Mouse (Mus musculus): ENCODE data around the gene Casq2. TPM values are rescaled to one million over a fixed set of nuclear protein-coding genes. Genes with fewer than 3 reads are reported as not detected.

The Casq2 gene
- polyA plus RNA-seq, 1 experiment from 2014 or later = 0.17 TPM

- ChIA-PET CTCF (interaction anchor here (1.0 kb wide), 1 partner anchor 11 kb away, joined by 4 read pairs; no protein-coding TSS in a partner anchor), POLR2A (interaction anchor here (0.6 kb wide), 1 partner anchor 226 kb away, joined by 3 read pairs; no protein-coding TSS in a partner anchor)
- no peak for ATAC-seq
Measured at GRCm38 (mm10) chr3:102128242-102128641, 42.0 kb downstream of the Casq2 start.

GRCm38 (mm10) chr3:102130478-102130877 lies 44.3 kb downstream of the Casq2 start:
- DNase-seq (ENCODE audit: low read depth, low spot score) = no peak
- no peaks in the 10 kb centered on the region for H3K27me3 ChIP-seq
- no peak for ATAC-seq
- TF ChIP-seq CTCF (IDR thresholded peaks at IDR 0.05) = no peak
- in situ Hi-C loops (cut with MboI; ENCODE audit: low pct_unique_long_range_greater_than_20kb) = no loop called here
- POLR2A ChIA-PET = interaction anchor here (0.6 kb wide), 1 partner anchor 22 kb away, joined by 3 read pairs; no protein-coding TSS in a partner anchor
- CTCF ChIA-PET = interaction anchor here (1.2 to 2.1 kb wide), 3 partner anchors 13 to 21 kb away, joined by 3 to 7 read pairs (median 3); no protein-coding TSS in a partner anchor

More at GRCm38 (mm10) chr3:102128242-102128641, 42.0 kb downstream of the Casq2 start:
- TF ChIP-seq CTCF (IDR thresholded peaks at IDR 0.05) = no peak
- no peaks in the 10 kb centered on the region for H3K27me3 ChIP-seq
- in situ Hi-C loops (cut with MboI; ENCODE audit: low pct_unique_long_range_greater_than_20kb) = no loop called here
- no peak for DNase-seq (ENCODE audit: low read depth, low spot score)

DNA sequence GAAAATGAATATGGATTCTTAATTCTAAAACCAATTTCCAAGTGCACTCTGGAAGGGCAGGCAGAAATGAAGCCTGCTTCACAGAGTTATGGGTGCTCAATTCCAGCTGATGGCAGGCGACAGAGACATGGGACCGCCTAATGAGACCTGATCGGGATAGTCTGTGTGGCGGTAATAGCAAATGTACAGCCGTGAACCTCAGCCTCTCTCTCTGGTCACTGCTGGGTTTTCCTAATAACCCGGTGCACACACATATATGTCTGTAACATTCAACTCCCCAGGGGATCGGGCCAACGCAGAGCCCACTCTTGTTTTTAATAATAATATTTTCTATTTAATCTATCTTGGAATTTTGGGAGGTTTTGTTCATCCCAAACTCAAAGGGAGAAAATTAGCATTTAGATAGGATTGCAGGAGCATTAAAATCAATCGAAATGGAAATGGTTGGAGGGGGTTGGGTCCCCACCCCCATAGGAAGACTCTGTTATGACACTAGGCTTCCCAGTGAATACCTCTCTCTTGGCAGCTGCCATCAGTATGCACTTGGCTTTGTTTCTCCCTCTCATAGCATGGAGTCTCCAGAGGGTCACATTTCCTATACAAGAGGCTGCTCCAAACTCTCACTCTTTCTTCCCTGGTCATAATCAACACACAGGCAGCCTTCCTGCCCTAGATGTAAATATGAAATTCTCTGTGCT lies 45.6 kb downstream of the Casq2 start:
- ChIA-PET CTCF (no interaction called here), POLR2A (interaction anchor here (0.9 kb wide), 1 partner anchor 14 kb away, joined by 3 read pairs; no protein-coding TSS in a partner anchor)

DNA sequence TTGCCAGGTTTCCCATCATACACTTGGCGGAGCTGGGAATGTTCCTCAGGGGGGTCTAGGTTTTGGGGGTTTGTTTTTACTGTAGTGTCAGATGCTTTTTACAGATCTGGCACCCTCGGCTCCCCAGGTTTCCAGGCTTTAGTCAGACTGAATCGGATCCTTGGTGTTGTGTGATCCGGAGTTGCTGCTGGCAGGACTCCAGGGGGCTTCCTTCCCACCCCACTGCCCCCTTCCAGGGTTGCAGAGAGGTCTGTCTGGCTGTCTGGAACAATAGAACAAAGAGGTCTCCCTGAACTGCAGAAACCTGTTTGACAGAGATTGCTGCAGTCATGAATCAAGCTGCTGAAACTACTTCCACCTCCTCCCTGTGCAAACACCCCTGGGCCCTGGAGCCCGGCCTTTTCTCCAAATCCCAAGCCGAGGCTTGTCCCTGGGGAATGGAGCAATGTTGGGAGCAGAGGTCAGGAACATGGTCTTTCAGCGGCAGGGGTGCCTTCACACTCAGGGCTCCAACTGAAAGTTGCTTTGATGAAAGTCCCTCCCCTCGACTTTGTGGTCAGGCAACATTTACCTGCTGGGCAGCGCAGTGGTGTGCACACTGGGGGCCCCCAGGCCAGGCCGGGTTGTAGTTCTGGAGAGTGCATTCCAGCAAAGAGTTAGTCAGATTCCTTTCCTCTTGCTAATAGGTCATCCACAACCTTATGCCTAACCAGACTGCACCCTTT lies 49.3 kb downstream of the Casq2 start:
- H3K27me3 ChIP-seq = no peaks in the 10 kb centered on the region
- in situ Hi-C loops (cut with MboI; ENCODE audit: low pct_unique_long_range_greater_than_20kb) = no loop called here
- ATAC-seq (peak; percentile 83), DNase-seq (ENCODE audit: low read depth, low spot score) (no peak)
- no peak for TF ChIP-seq CTCF (IDR thresholded peaks at IDR 0.05)
- ChIA-PET CTCF (interaction anchor here (0.7 to 1.3 kb wide), 5 partner anchors 9 to 25 kb away, joined by 3 to 4 read pairs (median 3); no protein-coding TSS in a partner anchor), POLR2A (interaction anchor here (0.6 to 1.2 kb wide), 3 partner anchors 11 to 187 kb away, joined by 3 to 14 read pairs (median 5); no protein-coding TSS in a partner anchor)

More for the DNA sequence above, 45.6 kb downstream of the Casq2 start:
- DNase-seq (ENCODE audit: low read depth, low spot score) = no peak
- TF ChIP-seq CTCF (IDR thresholded peaks at IDR 0.05) = no peak
- in situ Hi-C loops (cut with MboI; ENCODE audit: low pct_unique_long_range_greater_than_20kb) = no loop called here
- no peak for ATAC-seq
- no peaks in the 10 kb centered on the region for H3K27me3 ChIP-seq

DNA sequence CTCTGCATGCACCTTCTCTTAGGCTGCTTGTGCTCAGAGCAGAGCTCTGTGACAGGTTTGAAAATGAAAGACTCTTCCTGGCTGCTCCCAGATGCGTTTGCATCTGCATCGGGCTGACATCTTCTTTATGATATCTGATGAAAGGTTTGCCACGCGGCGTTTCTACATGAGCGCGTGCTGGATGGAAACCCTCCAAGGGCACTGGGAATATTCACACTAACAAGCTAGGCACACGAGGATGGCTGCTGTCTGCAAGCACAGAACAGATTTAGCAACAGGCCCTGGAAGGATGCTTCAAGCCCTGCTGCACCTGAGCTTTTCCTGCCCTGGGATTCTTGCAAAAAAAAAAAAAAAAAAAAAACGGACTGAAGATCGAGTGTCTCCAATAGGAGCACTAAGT lies 50.9 kb downstream of the Casq2 start:
- CTCF ChIA-PET = interaction anchor here (1.1 kb wide), 1 partner anchor 12 kb away, joined by 3 read pairs; no protein-coding TSS in a partner anchor
- DNase-seq (ENCODE audit: low read depth, low spot score) (no peak), ATAC-seq (no peak)
- H3K27me3 ChIP-seq = no peaks in the 10 kb centered on the region
- in situ Hi-C loops (cut with MboI; ENCODE audit: low pct_unique_long_range_greater_than_20kb) = no loop called here
- POLR2A ChIA-PET = interaction anchor here (1.0 kb wide), 1 partner anchor 15 kb away, joined by 4 read pairs; no protein-coding TSS in a partner anchor
- no peak for TF ChIP-seq CTCF (IDR thresholded peaks at IDR 0.05)

- TF ChIP-seq CTCF (IDR thresholded peaks at IDR 0.05) = no peak
- CTCF ChIA-PET = interaction anchor here (1.0 to 1.4 kb wide), 4 partner anchors 14 to 192 kb away, joined by 3 to 7 read pairs (median 4); no protein-coding TSS in a partner anchor
- DNase-seq (ENCODE audit: low read depth, low spot score) (no peak), ATAC-seq (peak; percentile 28)
- in situ Hi-C loops (cut with MboI; ENCODE audit: low pct_unique_long_range_greater_than_20kb) = no loop called here
- POLR2A ChIA-PET = interaction anchor here (1.0 to 1.1 kb wide), 2 partner anchors 9 to 11 kb away, joined by 3 to 4 read pairs; no protein-coding TSS in a partner anchor
- H3K27me3 ChIP-seq = no peaks in the 10 kb centered on the region
Measured at GRCm38 (mm10) chr3:102138899-102139298, 52.7 kb downstream of the Casq2 start.

DNA sequence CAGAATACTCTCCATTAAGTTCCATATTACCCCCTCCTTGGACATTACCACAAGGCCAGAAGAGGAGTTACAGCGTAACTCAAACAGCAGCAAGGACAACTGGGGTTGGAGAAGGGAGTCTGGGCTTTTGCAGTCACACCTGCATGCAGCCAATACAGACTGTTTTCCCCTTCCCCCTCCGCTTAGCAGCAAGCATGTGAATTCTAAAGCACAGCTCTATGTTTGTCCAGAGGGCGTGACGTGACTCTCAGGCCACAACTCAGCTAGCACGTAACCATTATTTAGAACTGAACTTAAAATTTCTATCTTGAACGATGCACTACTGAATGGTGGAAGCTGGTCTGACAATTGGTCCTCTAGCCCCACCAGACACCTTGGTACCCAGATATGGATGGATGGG lies 54.4 kb downstream of the Casq2 start:
- no peak for DNase-seq (ENCODE audit: low read depth, low spot score)
- ATAC-seq = no peak
- ChIA-PET CTCF (interaction anchor here (2.0 kb wide), 1 partner anchor 9 kb away, joined by 9 read pairs; no protein-coding TSS in a partner anchor), POLR2A (no interaction called here)
- in situ Hi-C loops (cut with MboI; ENCODE audit: low pct_unique_long_range_greater_than_20kb) = no loop called here
- TF ChIP-seq CTCF (IDR thresholded peaks at IDR 0.05) = no peak
- no peaks in the 10 kb centered on the region for H3K27me3 ChIP-seq

DNA sequence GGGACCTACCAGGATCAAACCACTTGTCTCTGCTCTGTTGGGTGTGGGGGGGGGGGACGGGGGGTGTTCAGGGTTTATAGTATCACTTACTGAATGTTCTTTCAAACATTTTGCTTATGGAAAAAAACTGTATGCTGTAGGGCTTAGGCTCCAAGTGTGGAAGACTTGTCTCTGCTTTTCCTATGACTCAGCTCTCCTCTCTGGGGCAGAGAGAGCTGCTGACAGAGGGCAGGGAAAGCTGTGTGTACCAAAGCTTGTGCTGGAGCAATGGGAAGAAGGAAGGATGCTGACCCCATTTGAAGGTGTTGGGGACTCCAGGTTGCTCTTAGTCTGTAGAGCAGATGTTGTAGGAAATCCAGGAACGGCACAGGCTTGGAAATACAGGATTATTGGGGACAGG lies 55.2 kb downstream of the Casq2 start:
- ATAC-seq (no peak), DNase-seq (ENCODE audit: low read depth, low spot score) (no peak)
- H3K27me3 ChIP-seq = no peaks in the 10 kb centered on the region
- in situ Hi-C loops (cut with MboI; ENCODE audit: low pct_unique_long_range_greater_than_20kb) = no loop called here
- TF ChIP-seq CTCF (IDR thresholded peaks at IDR 0.05) = no peak
- ChIA-PET CTCF (interaction anchor here (1.1 kb wide), 1 partner anchor 15 kb away, joined by 3 read pairs; no protein-coding TSS in a partner anchor), POLR2A (interaction anchor here (0.6 kb wide), 1 partner anchor 707 kb away, joined by 3 read pairs; no protein-coding TSS in a partner anchor)

GRCm38 (mm10) chr3:102141893-102142292 lies 55.7 kb downstream of the Casq2 start:
- ATAC-seq (no peak), DNase-seq (ENCODE audit: low read depth, low spot score) (no peak)
- ChIA-PET CTCF (interaction anchor here (1.1 kb wide), 1 partner anchor 15 kb away, joined by 3 read pairs; no protein-coding TSS in a partner anchor), POLR2A (interaction anchor here (0.6 kb wide), 1 partner anchor 707 kb away, joined by 3 read pairs; no protein-coding TSS in a partner anchor)
- no peaks in the 10 kb centered on the region for H3K27me3 ChIP-seq
- no peak for TF ChIP-seq CTCF (IDR thresholded peaks at IDR 0.05)
- in situ Hi-C loops (cut with MboI; ENCODE audit: low pct_unique_long_range_greater_than_20kb) = no loop called here

DNA sequence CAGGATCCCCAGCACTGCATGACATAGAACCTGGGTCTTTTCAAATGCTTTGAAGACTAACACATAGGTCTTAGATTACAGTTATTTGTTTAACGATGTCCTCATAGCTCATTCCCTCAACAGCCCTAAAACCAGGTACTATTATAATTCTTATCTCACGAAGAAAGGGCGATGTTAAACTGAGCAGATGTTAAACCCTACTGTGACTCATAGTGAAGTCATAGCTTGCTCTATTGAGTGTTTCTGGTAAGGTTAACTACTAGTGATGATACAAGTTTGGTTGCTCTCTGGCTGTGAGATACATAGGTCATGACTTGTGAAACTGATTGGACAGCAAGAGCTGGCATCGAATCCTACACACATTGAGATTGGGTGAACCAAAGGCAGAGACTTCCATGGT lies 56.7 kb downstream of the Casq2 start:
- no peak for ATAC-seq
- POLR2A ChIA-PET = no interaction called here
- no peak for TF ChIP-seq CTCF (IDR thresholded peaks at IDR 0.05)
- in situ Hi-C loops (cut with MboI; ENCODE audit: low pct_unique_long_range_greater_than_20kb) = no loop called here
- CTCF ChIA-PET = interaction anchor here (1.0 to 1.4 kb wide), 2 partner anchors 9 to 14 kb away, joined by 3 to 5 read pairs; no protein-coding TSS in a partner anchor
- no peak for DNase-seq (ENCODE audit: low read depth, low spot score)
- no peaks in the 10 kb centered on the region for H3K27me3 ChIP-seq
